Mouse (Mus musculus) cerebellum, postnatal 25 days (tissue): ENCODE measurements around the gene Acad12.
A peak's percentile ranks its signal among the peaks of the same experiment; 100 is the strongest.

Source experiments
- DNase-seq, 2 experiments: peaks; one replicate each; pipeline ENCODE4 v3.0.0; 2021; ENCODE audit warnings: mixed read lengths in 2 of 2

The Acad12 gene

GRCm38 (mm10) chr5:121581945-121582344 is 36.8 kb downstream of the Acad12 start:
- no peak for DNase-seq

GRCm38 (mm10) chr5:121576927-121577488 is 41.7 kb downstream of the Acad12 start:
- DNase-seq, result no peak

DNA sequence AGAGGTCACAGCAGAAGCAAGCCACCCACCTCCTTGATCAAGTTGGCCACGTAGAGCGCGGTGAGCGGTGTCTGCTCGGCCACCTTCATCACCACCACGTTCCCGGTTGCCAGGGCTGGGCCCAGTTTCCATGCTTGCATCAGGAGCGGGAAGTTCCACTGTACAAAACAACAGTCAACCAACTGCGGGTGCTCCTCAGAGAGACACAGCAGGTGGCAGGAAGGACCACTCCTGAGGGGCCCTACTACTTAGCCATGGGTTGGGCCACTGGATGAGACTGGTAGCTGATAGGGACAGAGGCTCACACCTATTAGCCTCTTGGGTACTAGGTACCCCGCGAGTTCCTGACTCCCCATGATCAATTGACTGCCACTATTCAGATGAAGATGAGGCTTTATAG is 42.9 kb downstream of the Acad12 start:
- DNase-seq, result no peak

DNA sequence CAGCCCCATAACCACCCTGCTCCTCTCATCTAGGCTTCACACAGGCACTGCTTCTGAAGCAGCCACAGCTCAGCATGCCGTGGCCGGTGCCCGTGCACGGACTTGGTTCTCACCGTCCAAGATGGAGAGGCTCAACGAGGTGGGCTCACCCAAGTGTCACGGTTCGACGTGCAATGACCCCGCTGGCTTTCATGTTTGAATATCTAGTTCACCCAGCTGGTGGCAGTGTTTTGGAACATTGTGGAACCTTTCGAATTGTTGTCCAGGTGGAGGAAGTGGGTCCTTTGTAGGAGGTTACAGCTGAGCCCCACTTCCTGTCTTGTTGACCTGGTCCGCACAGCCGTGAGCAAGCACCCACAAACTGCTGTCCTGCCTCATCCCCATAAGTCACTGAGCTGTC is 44.6 kb downstream of the Acad12 start:
- no peak for DNase-seq

DNA sequence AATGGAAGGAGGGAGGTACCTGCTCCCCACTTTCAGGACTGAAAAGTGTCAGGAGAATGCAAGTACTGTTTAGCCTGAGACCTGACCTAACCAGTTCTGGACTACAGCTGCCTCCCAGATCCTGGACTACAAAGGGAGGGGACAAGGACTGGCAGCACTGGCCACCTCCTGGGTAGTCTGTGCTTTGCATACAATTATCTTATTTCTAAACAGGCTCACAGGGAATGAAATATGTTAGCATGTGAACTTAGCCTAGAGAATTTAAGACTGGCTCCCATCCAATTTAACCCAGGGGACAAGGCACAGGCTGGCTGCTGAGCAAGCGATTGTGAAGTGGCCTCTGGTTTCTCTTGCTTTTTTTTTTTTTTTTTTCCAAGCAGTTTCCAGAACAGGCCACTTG is 48.0 kb downstream of the Acad12 start:
- no peak for DNase-seq

GRCm38 (mm10) chr5:121569881-121570420 is 48.8 kb downstream of the Acad12 start:
- no peak for DNase-seq

GRCm38 (mm10) chr5:121566035-121566681 is 52.6 kb downstream of the Acad12 start:
- DNase-seq, result no peak

DNA sequence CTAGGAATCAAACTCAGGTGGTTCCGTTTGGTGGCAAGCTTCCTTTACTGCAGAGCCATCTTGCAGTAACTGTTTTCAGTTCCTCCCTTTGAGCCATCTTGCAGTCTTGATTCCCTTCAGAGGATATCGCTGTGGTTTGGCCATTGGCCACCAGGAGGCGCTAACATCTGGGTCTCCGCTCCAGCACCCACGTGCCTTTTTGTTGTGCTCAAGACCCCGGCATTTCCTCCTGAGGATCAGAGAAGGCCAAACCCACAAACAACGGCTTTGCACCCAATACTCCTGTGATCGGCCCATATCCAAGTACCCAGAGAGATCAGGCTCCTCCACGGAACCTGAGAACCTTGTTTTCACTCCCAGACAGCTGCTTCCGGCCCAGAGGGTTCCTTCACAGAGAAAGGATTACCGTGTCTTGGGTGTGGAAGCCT is 54.3 kb downstream of the Acad12 start:
- DNase-seq, result peak; percentile 61 to 77

DNA sequence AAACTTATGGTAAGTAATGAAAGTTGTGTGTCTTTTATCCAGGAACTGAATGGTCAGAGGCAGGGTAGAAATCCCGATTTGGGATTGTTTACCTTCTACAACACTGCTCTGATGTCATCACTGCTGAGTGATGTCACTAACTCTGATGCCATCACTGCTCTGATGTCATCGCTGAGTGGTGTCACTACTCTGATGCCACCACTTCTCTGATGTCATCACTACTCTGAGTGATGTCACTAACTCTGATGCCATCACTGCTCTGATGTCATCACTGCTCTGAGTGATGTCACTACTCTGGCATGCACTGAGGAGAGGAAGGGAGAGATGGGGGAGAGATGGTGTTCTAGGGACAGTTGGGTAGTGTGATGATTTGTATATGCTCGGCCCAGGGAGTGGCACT is 56.3 kb downstream of the Acad12 start:
- no peak for DNase-seq

DNA sequence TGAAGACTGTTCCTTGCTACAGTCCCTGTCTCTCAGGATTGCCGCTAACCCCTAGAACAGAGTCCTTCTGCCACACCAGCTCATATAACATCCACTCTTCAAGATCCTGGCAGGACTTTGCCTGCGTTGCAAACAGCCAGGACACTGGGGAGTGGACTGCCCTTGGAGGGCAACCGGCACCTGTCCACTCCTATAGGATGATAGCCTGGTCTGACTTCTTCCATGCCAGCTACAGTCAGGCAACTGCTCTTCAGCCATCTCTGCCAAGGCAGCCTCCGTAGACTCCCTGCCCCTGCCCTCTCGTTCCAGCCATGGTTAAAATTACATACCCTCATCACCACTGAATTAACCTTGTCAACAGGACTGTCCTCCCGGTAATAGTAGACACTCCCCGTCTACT is 69.5 kb downstream of the Acad12 start:
- DNase-seq, result no peak

DNA sequence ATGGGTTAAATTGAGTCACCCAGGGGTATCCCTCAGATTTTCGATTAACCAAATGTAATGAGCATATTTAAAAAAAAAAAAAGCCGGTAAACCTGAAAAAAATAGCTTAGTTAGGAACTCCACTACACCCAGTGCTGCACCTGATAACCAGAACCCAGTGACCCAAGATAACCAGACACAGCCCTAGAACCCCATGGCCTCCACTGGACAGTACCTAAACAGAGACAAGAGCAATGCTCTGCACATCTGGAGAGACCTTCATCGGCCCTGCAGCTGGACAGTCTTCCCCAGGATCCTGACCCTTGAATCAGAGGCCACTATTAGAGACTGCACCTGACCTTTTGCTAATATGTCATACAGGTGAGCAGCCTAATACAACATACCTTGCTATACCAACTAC is 71.7 kb downstream of the Acad12 start:
- DNase-seq, result no peak
